ENCODE assay signal across 8 mouse cellular contexts in genomic region chr6:47953191-47953726, GRCm38 (mm10). TPM values are rescaled to one million over a fixed set of nuclear protein-coding genes. Genes with fewer than 3 reads are reported as not detected.
DNase-seq lines count a peak whose midpoint lies in the region; ATAC-seq and TF ChIP-seq lines count a peak whose summit lies in the region.

Gene Zfp956 (plus strand): TSS chr6:47953390.

- TF ChIP-seq CTCF in E14TG2a.4 (conservative IDR thresholded peaks at IDR 0.05; ENCODE audit: low read length) = no peak
- 0 out of 2 replicates have a peak, but pooled peaks have one; percentile 4 for TF ChIP-seq CTCF in heart, postnatal 0 days (IDR thresholded peaks at IDR 0.05; ENCODE audit: low read depth)
- TF ChIP-seq CTCF in testis, adult 2 months (IDR thresholded peaks at IDR 0.05; ENCODE audit: control insufficient read depth, insufficient read depth, insufficient replicate concordance, low read depth, low read length) = 0 out of 2 replicates have a peak, but pooled peaks have one; percentile 6

- peak within 1 kb of the TSS; percentile 75 for H3K9ac ChIP-seq in forebrain, embryonic 12.5 days
- H3K9ac ChIP-seq in heart, postnatal 0 days (replicated peaks; ENCODE audit: low read depth, low read length) = peak within 1 kb of the TSS; percentile 59
- H3K9ac ChIP-seq in liver, embryonic 16.5 days (ENCODE audit: low read depth, low read length) = peak within 1 kb of the TSS; percentile 78
- peak within 1 kb of the TSS; percentile 81 for H3K9ac ChIP-seq in neural tube, embryonic 13.5 days

- peak within 1 kb of the TSS; percentile 77; the same call in 1 of the 2 replicates for H3K27ac ChIP-seq in forebrain, embryonic 12.5 days
- no peak within 1 kb of the TSS for H3K27ac ChIP-seq in heart, postnatal 0 days (ENCODE audit: low read depth)
- H3K27ac ChIP-seq in liver, embryonic 16.5 days (ENCODE audit: low read length) = peak within 1 kb of the TSS; percentile 73
- peak within 1 kb of the TSS; percentile 78 for H3K27ac ChIP-seq in neural tube, embryonic 13.5 days (replicated peaks)
- H3K27ac ChIP-seq in testis, adult 2 months (ENCODE audit: control insufficient read depth, insufficient read depth, low read depth, low read length) = peak within 1 kb of the TSS; percentile 82

- H3K4me3 ChIP-seq in E14TG2a.4 (replicated peaks; ENCODE audit: low read length) = peak within 1 kb of the TSS; percentile 81
- peak within 1 kb of the TSS; percentile 70 for H3K4me3 ChIP-seq in forebrain, embryonic 12.5 days (replicated peaks)
- H3K4me3 ChIP-seq in heart, postnatal 0 days (ENCODE audit: low read depth, low read length) = peak within 1 kb of the TSS; percentile 59
- H3K4me3 ChIP-seq in liver, embryonic 16.5 days (ENCODE audit: low read depth, low read length) = peak within 1 kb of the TSS; percentile 75
- peak within 1 kb of the TSS; percentile 62 for H3K4me3 ChIP-seq in neural tube, embryonic 13.5 days
- H3K4me3 ChIP-seq in testis, adult 2 months (ENCODE audit: control insufficient read depth, low read depth, low read length) = peak within 1 kb of the TSS; percentile 83

- H3K9me3 ChIP-seq in E14TG2a.4 (ENCODE audit: low read length) = no peaks in the 10 kb centered on the region
- no peaks in the 10 kb centered on the region for H3K9me3 ChIP-seq in forebrain, embryonic 12.5 days
- no peaks in the 10 kb centered on the region for H3K9me3 ChIP-seq in heart, postnatal 0 days (replicated peaks; ENCODE audit: control insufficient read depth, low read length)
- no peaks in the 10 kb centered on the region for H3K9me3 ChIP-seq in liver, embryonic 16.5 days (replicated peaks; ENCODE audit: control insufficient read depth, low read length)
- no peaks in the 10 kb centered on the region for H3K9me3 ChIP-seq in neural tube, embryonic 13.5 days

- peak; percentile 99 for ATAC-seq in forebrain, embryonic 12.5 days (ENCODE audit: low FRiP score)
- ATAC-seq in heart, postnatal 0 days (ENCODE audit: insufficient read depth, low read depth) = peak; percentile 99
- peak; percentile 100 for ATAC-seq in liver, embryonic 16.5 days (ENCODE audit: low read depth)
- peak; percentile 99 for ATAC-seq in neural tube, embryonic 13.5 days (ENCODE audit: low read depth)

- TF ChIP-seq EP300 in heart, postnatal 0 days (IDR thresholded peaks at IDR 0.05; ENCODE audit: low read depth) = no peak

- WGBS in forebrain, embryonic 12.5 days = under 1% methylated on average over 31 of the region's 31 CpGs
- 0% methylated on average over 31 of the region's 31 CpGs for WGBS in heart, postnatal 0 days
- under 1% methylated on average over 31 of the region's 31 CpGs for WGBS in liver, embryonic 16.5 days (ENCODE audit: insufficient replicate concordance)
- WGBS in neural tube, embryonic 13.5 days = 0% methylated on average over 31 of the region's 31 CpGs

- peaks cover 13% of the 10 kb centered on the region for H3K36me3 ChIP-seq in E14TG2a.4 (ENCODE audit: insufficient read depth, low read length)
- peaks cover 11% of the 10 kb centered on the region; the same call in 1 of the 2 replicates for H3K36me3 ChIP-seq in forebrain, embryonic 12.5 days (replicated peaks)
- 0 out of 2 replicates have a peak, but pooled peaks cover 3% of the 10 kb centered on the region for H3K36me3 ChIP-seq in heart, postnatal 0 days (replicated peaks; ENCODE audit: control insufficient read depth, insufficient read depth, low read length)
- H3K36me3 ChIP-seq in liver, embryonic 16.5 days (ENCODE audit: control insufficient read depth, insufficient read depth) = no peaks in the 10 kb centered on the region
- H3K36me3 ChIP-seq in neural tube, embryonic 13.5 days = peaks cover 24% of the 10 kb centered on the region
- no peaks in the 10 kb centered on the region for H3K36me3 ChIP-seq in testis, adult 2 months (ENCODE audit: control insufficient read depth, insufficient read depth, low read length)

- peak within 1 kb of the TSS; percentile 76 for H3K4me2 ChIP-seq in forebrain, embryonic 12.5 days
- peak within 1 kb of the TSS; percentile 84 for H3K4me2 ChIP-seq in heart, postnatal 0 days (ENCODE audit: low read depth, low read length)
- H3K4me2 ChIP-seq in liver, embryonic 16.5 days (ENCODE audit: low read depth, low read length) = peak within 1 kb of the TSS; percentile 89
- peak within 1 kb of the TSS; percentile 85 for H3K4me2 ChIP-seq in neural tube, embryonic 13.5 days

- TF ChIP-seq POLR2A in testis, adult 2 months (IDR thresholded peaks at IDR 0.05; ENCODE audit: control insufficient read depth, low read depth, low read length) = peak; percentile 92

- H3K4me1 ChIP-seq in E14TG2a.4 (replicated peaks; ENCODE audit: low read depth, low read length) = peaks cover 18% of the 10 kb centered on the region
- H3K4me1 ChIP-seq in forebrain, embryonic 12.5 days = peaks cover 10% of the 10 kb centered on the region
- 0 out of 2 replicates have a peak, but pooled peaks cover 5% of the 10 kb centered on the region for H3K4me1 ChIP-seq in heart, postnatal 0 days (ENCODE audit: control insufficient read depth, insufficient read depth)
- H3K4me1 ChIP-seq in liver, embryonic 16.5 days (ENCODE audit: control insufficient read depth, low read depth, low read length) = peaks cover 16% of the 10 kb centered on the region
- peaks cover 21% of the 10 kb centered on the region for H3K4me1 ChIP-seq in neural tube, embryonic 13.5 days (replicated peaks)
- no peaks in the 10 kb centered on the region for H3K4me1 ChIP-seq in testis, adult 2 months (ENCODE audit: control insufficient read depth, insufficient read depth, low read length)

- H3K27me3 ChIP-seq in E14TG2a.4 (ENCODE audit: insufficient read depth, low read length) = peaks cover 49% of the 10 kb centered on the region
- peaks cover 16% of the 10 kb centered on the region for H3K27me3 ChIP-seq in forebrain, embryonic 12.5 days
- H3K27me3 ChIP-seq in heart, postnatal 0 days (ENCODE audit: control insufficient read depth, insufficient read depth, low read length) = peaks cover 36% of the 10 kb centered on the region
- no peaks in the 10 kb centered on the region for H3K27me3 ChIP-seq in liver, embryonic 16.5 days (ENCODE audit: control insufficient read depth, insufficient read depth, low read depth, low read length)
- no peaks in the 10 kb centered on the region for H3K27me3 ChIP-seq in neural tube, embryonic 13.5 days
- no peaks in the 10 kb centered on the region for H3K27me3 ChIP-seq in testis, adult 2 months (ENCODE audit: control insufficient read depth, insufficient read depth, low read length)

- DNase-seq in c-Kit-positive CD71-positive TER-119-positive erythroid progenitor cells, embryonic 14.5 days (ENCODE audit: low spot score) = peak; percentile 93
- peak; percentile 93 for DNase-seq in heart, postnatal 0 days (ENCODE audit: low spot score)
- peak; percentile 95 to 96 for DNase-seq in kidney, postnatal 4 days

RNA-seq across cellular contexts. Expression of gene Zfp956, which starts in this region (rescaled TPM):
- polyA plus RNA-seq in forebrain, embryonic 12.5 days (2016; fragmentation: Nextera tagmentation; extraction: Ambion mirVana) = 10.3 and 12.1 TPM in 2 replicates
- total RNA-seq in heart, postnatal 0 days (2014; rRNA removed; ENCODE audit: low replicate concordance) = 2.2 and 2.4 TPM in 2 replicates
- 1.2 and 2.0 TPM in 2 replicates for polyA plus RNA-seq in heart, postnatal 0 days (2015; fragmentation: Nextera tagmentation; extraction: Ambion mirVana)
- 1.9 and 2.2 TPM in 2 replicates for polyA plus RNA-seq in liver, embryonic 16.5 days (2015; fragmentation: Nextera tagmentation; extraction: Ambion mirVana)
- 14.7 and 15.4 TPM in 2 replicates for polyA plus RNA-seq in neural tube, embryonic 13.5 days (2015; fragmentation: Nextera tagmentation; extraction: Ambion mirVana)
- polyA plus RNA-seq in testis, adult 2 months (2012; rRNA removed) = 62.3 and 67.9 TPM in 2 replicates
